Mouse (Mus musculus) ES-Bruce4 (cell line): ENCODE measurements around the gene Sult4a1. TPM values are rescaled to one million over a fixed set of nuclear protein-coding genes. Genes with fewer than 3 reads are reported as not detected.

Experiments
- H3K27ac ChIP-seq: 2 replicates; pipeline ENCODE4 v1.5.1; 2012; ENCODE audit warnings: low read length, inconsistent platforms; ENCODE audit not compliant: insufficient read depth
- H3K27me3 ChIP-seq: 2 replicates; pipeline ENCODE4 v1.6.1; 2012; ENCODE audit warnings: mild to moderate bottlenecking, low read length, inconsistent platforms; ENCODE audit not compliant: control insufficient read depth, poor library complexity, insufficient read depth, severe bottlenecking
- H3K36me3 ChIP-seq: 2 replicates; pipeline ENCODE4 v1.6.1; 2012; ENCODE audit warnings: inconsistent platforms, mild to moderate bottlenecking, low read length, moderate library complexity; ENCODE audit not compliant: control insufficient read depth, poor library complexity, insufficient read depth, severe bottlenecking
- H3K4me1 ChIP-seq: one replicate; pipeline ENCODE4 v1.8.1; 2011; ENCODE audit warnings: low read length; ENCODE audit not compliant: control insufficient read depth, insufficient read depth
- H3K4me3 ChIP-seq: 2 replicates; pipeline ENCODE4 v1.5.1; 2011; ENCODE audit warnings: low read depth, mild to moderate bottlenecking, low read length
- H3K9ac ChIP-seq: 2 replicates; pipeline ENCODE4 v1.6.1; 2012; ENCODE audit warnings: low read depth, mild to moderate bottlenecking, inconsistent platforms; ENCODE audit not compliant: poor library complexity, severe bottlenecking
- H3K9me3 ChIP-seq: replicated peaks from 2 replicates; pipeline ENCODE4 v1.6.1; 2012; ENCODE audit warnings: mild to moderate bottlenecking, low read length, inconsistent platforms; ENCODE audit not compliant: control insufficient read depth, poor library complexity, insufficient read depth, severe bottlenecking
- CTCF ChIP-seq: IDR thresholded peaks from one replicate; pipeline ENCODE4 v1.8.1; 2011; ENCODE audit warnings: low read depth, low read length
- EP300 ChIP-seq: IDR thresholded peaks from 2 replicates; pipeline ENCODE4 v1.6.1; 2011; ENCODE audit warnings: low read depth, low read length; ENCODE audit not compliant: insufficient read depth
- POLR2A ChIP-seq: IDR thresholded peaks from one replicate; pipeline ENCODE4 v1.8.1; 2011; ENCODE audit warnings: low read length; ENCODE audit not compliant: insufficient read depth
- polyA plus RNA-seq: library from polyadenylated mRNA; stranded (reverse); fragments of >200 nt; gene quantifications from 2 replicates; pipeline ENCODE4 v1.2.4, GENCODE M21; 2011; ENCODE audit warnings: low read depth; ENCODE audit not compliant: missing spikeins, insufficient read depth, insufficient read length

Sult4a1 gene
- polyA plus RNA-seq, 1 experiment, result 16.2 TPM

- H3K36me3 ChIP-seq, result no peaks in the 10 kb centered on the region
- H3K9ac ChIP-seq, result no peak overlapping the region
These were observed 53.2 kb downstream of the Sult4a1 start for GRCm38 (mm10) chr15:84052390-84052789.

GRCm38 (mm10) chr15:84049570-84049969, 56.0 kb downstream of the Sult4a1 start:
- Histone ChIP-seq H3K9me3 (peaks cover 2% of the 10 kb centered on the region; the same call in 1 of the 2 replicates), H3K36me3 (no peaks in the 10 kb centered on the region), H3K4me1 (no peaks in the 10 kb centered on the region), H3K27me3 (no peaks in the 10 kb centered on the region), H3K9ac (no peak overlapping the region), H3K4me3 (no peak overlapping the region), H3K27ac (no peak overlapping the region)
- TF ChIP-seq EP300 (no peak), CTCF (no peak), POLR2A (no peak)

More at GRCm38 (mm10) chr15:84052390-84052789, 53.2 kb downstream of the Sult4a1 start:
- H3K9me3 ChIP-seq, result no peaks in the 10 kb centered on the region
- H3K27me3 ChIP-seq, result no peaks in the 10 kb centered on the region
- no peak overlapping the region for H3K27ac ChIP-seq
- no peak for TF ChIP-seq POLR2A
- no peak for TF ChIP-seq CTCF
- no peak for TF ChIP-seq EP300
- no peak overlapping the region for H3K4me3 ChIP-seq
- no peaks in the 10 kb centered on the region for H3K4me1 ChIP-seq

- H3K4me1 ChIP-seq, result no peaks in the 10 kb centered on the region
- peaks cover 4% of the 10 kb centered on the region; the same call in 1 of the 2 replicates for H3K9me3 ChIP-seq
- no peak for TF ChIP-seq POLR2A
- H3K27me3 ChIP-seq, result no peaks in the 10 kb centered on the region
- H3K9ac ChIP-seq, result no peak overlapping the region
- no peak overlapping the region for H3K4me3 ChIP-seq
- no peaks in the 10 kb centered on the region for H3K36me3 ChIP-seq
- H3K27ac ChIP-seq, result no peak overlapping the region
These were observed 60.0 kb downstream of the Sult4a1 start for GRCm38 (mm10) chr15:84045562-84045961.

GRCm38 (mm10) chr15:84037067-84037466, 68.5 kb downstream of the Sult4a1 start:
- TF ChIP-seq EP300 (no peak), CTCF (no peak), POLR2A (no peak)
- Histone ChIP-seq H3K36me3 (no peaks in the 10 kb centered on the region), H3K27ac (no peak overlapping the region), H3K4me1 (no peaks in the 10 kb centered on the region), H3K27me3 (no peaks in the 10 kb centered on the region), H3K9ac (no peak overlapping the region), H3K9me3 (no peaks in the 10 kb centered on the region), H3K4me3 (no peak overlapping the region)

Other genes with a start within 250 kb of the Sult4a1 start
- 1.1 TPM in 1 of 2 replicates, not detected in the other for gene Efcab6, start 40.4 kb downstream of the Sult4a1 start, polyA plus RNA-seq
- gene Pnpla5, start 17.4 kb upstream of the Sult4a1 start, polyA plus RNA-seq, result not detected in 2 replicates
- 0.61 and 0.68 TPM in 2 replicates for gene Pnpla3, start 62.1 kb upstream of the Sult4a1 start, polyA plus RNA-seq
- gene Samm50, start 86.5 kb upstream of the Sult4a1 start, polyA plus RNA-seq, result 114 and 120 TPM in 2 replicates
- 54.1 and 54.5 TPM in 2 replicates for gene Parvb, start 126.3 kb upstream of the Sult4a1 start, polyA plus RNA-seq
- gene Parvg, start 218.3 kb upstream of the Sult4a1 start, polyA plus RNA-seq, result 1.1 TPM in 1 of 2 replicates, not detected in the other